Mouse (Mus musculus) stomach, postnatal 0 days (tissue): ENCODE measurements around the gene Polm.

Experiments
- CTCF ChIP-seq: IDR thresholded peaks from 2 replicates; pipeline ENCODE4 v1.5.1; 2016; ENCODE audit warnings: antibody characterized with exemption, low read depth, mild to moderate bottlenecking, moderate library complexity
- EP300 ChIP-seq: optimal IDR thresholded peaks from 2 replicates; pipeline ENCODE3; 2016; ENCODE audit warnings: antibody characterized with exemption

GRCm38 (mm10) chr11:5819223-5819622, 18.6 kb downstream of the Polm start:
- TF ChIP-seq CTCF = no peak
- no peak for TF ChIP-seq EP300
